Mouse (Mus musculus) lung, embryonic 16.5 days (tissue): Measurements from ENCODE around the gene Naga. TPM values are rescaled to one million over a fixed set of nuclear protein-coding genes. Genes with fewer than 3 reads are reported as not detected.
"Not testable (repeated sequence)": the region's sequence is repeated elsewhere in the genome, so short reads cannot be mapped to it uniquely, and the experiment has no call there.

ENCODE experiments used
- ATAC-seq: fragments of 200-750 bp; cut with Nextera tagmentation; 2 replicates; pipeline ENCODE4 v1.8.0; 2017; ENCODE audit warnings: low read depth, mild to moderate bottlenecking, moderate library complexity
- H3K27ac ChIP-seq: fragments of 300-500 bp; sonication (generic); 2 replicates; pipeline ENCODE4 v1.5.1; 2014; ENCODE audit warnings: mild to moderate bottlenecking, control low read depth, low read length
- H3K27me3 ChIP-seq: fragments of 300-500 bp; sonication (generic); 2 replicates; pipeline ENCODE4 v1.6.1; 2014; ENCODE audit warnings: low read depth, low read length, mixed read lengths; ENCODE audit not compliant: control insufficient read depth, insufficient read depth
- H3K36me3 ChIP-seq: fragments of 300-500 bp; sonication (generic); 2 replicates; pipeline ENCODE4 v1.6.1; 2014; ENCODE audit warnings: low read length; ENCODE audit not compliant: control insufficient read depth, insufficient read depth
- H3K4me1 ChIP-seq: fragments of 300-500 bp; sonication (generic); replicated peaks from 2 replicates; pipeline ENCODE4 v1.6.1; 2014; ENCODE audit warnings: low read length, mixed read lengths; ENCODE audit not compliant: control insufficient read depth, insufficient read depth
- H3K4me2 ChIP-seq: fragments of 300-500 bp; sonication (generic); 2 replicates; pipeline ENCODE4 v1.6.1; 2014; ENCODE audit warnings: low read depth, low read length, control low read depth
- H3K4me3 ChIP-seq: fragments of 300-500 bp; sonication (generic); 2 replicates; pipeline ENCODE4 v1.5.1; 2014; ENCODE audit warnings: mild to moderate bottlenecking, low read length, control low read depth
- H3K9ac ChIP-seq: fragments of 300-500 bp; sonication (generic); 2 replicates; pipeline ENCODE4 v1.6.1; 2014; ENCODE audit warnings: low read length, control low read depth
- H3K9me3 ChIP-seq: fragments of 300-500 bp; sonication (generic); 2 replicates; pipeline ENCODE4 v1.6.1; 2016; ENCODE audit warnings: low read length; ENCODE audit not compliant: control insufficient read depth
- WGBS: fragments of 180-500 bp; shearing (Covaris S2); extraction: QIAGEN DNeasy Blood & Tissue Kit; methylation state at CpG from one replicate; pipeline ENCODE4 v1.1.7; 2014; 5-methylcytosine and 5-hydroxymethylcytosine counted together
- polyA plus RNA-seq: library from polyadenylated mRNA; unstranded; fragments of >200 nt; fragmentation: Nextera tagmentation; extraction: Ambion mirVana; gene quantifications from 2 replicates; pipeline ENCODE4 v1.2.1, GENCODE M21; 2015

Naga gene
- polyA plus RNA-seq, 1 experiment from 2014 or later, result 55.9 TPM

- Histone ChIP-seq H3K4me3 (no peak overlapping the region), H3K27ac (peak overlapping the region; percentile 80), H3K36me3 (no peaks in the 10 kb centered on the region), H3K4me2 (peak overlapping the region; percentile 14; the same call in 1 of the 2 replicates), H3K9me3 (no peaks in the 10 kb centered on the region), H3K9ac (no peak overlapping the region), H3K27me3 (no peaks in the 10 kb centered on the region), H3K4me1 (peaks cover 30% of the 10 kb centered on the region)
- WGBS, result 39% methylated on average over 17 of the region's 17 CpGs
- ATAC-seq, result peak; percentile 50; the same call in 1 of the 2 replicates
Observed at GRCm38 (mm10) chr15:82376393-82377138, 37.8 kb upstream of the Naga start.

GRCm38 (mm10) chr15:82375855-82376254 lies 37.1 kb upstream of the Naga start:
- no peak overlapping the region for H3K4me2 ChIP-seq
- 83% methylated on average over 9 of the region's 9 CpGs for WGBS

GRCm38 (mm10) chr15:82374437-82374836 lies 35.7 kb upstream of the Naga start:
- Histone ChIP-seq H3K36me3 (no peaks in the 10 kb centered on the region), H3K9ac (no peak overlapping the region), H3K4me3 (no peak overlapping the region), H3K27me3 (no peaks in the 10 kb centered on the region), H3K9me3 (no peaks in the 10 kb centered on the region), H3K4me2 (no peak overlapping the region), H3K4me1 (peaks cover 24% of the 10 kb centered on the region), H3K27ac (no peak overlapping the region)
- ATAC-seq, result no peak
- 88% methylated on average over 5 of the region's 5 CpGs for WGBS

More at GRCm38 (mm10) chr15:82375855-82376254, 37.1 kb upstream of the Naga start:
- peaks cover 28% of the 10 kb centered on the region for H3K4me1 ChIP-seq
- no peaks in the 10 kb centered on the region for H3K36me3 ChIP-seq
- H3K27ac ChIP-seq, result peak overlapping the region; percentile 80; the same call in 1 of the 2 replicates
- no peaks in the 10 kb centered on the region for H3K9me3 ChIP-seq
- ATAC-seq, result no peak
- H3K4me3 ChIP-seq, result no peak overlapping the region
- H3K9ac ChIP-seq, result no peak overlapping the region
- no peaks in the 10 kb centered on the region for H3K27me3 ChIP-seq

GRCm38 (mm10) chr15:82372991-82373390 lies 34.3 kb upstream of the Naga start:
- no peak overlapping the region for H3K27ac ChIP-seq
- no peak overlapping the region for H3K4me2 ChIP-seq
- H3K36me3 ChIP-seq, result no peaks in the 10 kb centered on the region
- no peak for ATAC-seq
- H3K9me3 ChIP-seq, result no peaks in the 10 kb centered on the region
- peaks cover 14% of the 10 kb centered on the region for H3K4me1 ChIP-seq
- 81% methylated on average over 5 of the region's 5 CpGs for WGBS
- H3K9ac ChIP-seq, result no peak overlapping the region
- H3K27me3 ChIP-seq, result no peaks in the 10 kb centered on the region
- no peak overlapping the region for H3K4me3 ChIP-seq

GRCm38 (mm10) chr15:82372446-82372845 lies 33.7 kb upstream of the Naga start:
- Histone ChIP-seq H3K4me3 (no peak overlapping the region), H3K9ac (no peak overlapping the region), H3K4me2 (no peak overlapping the region), H3K27ac (no peak overlapping the region), H3K4me1 (peaks cover 8% of the 10 kb centered on the region), H3K36me3 (no peaks in the 10 kb centered on the region), H3K9me3 (no peaks in the 10 kb centered on the region), H3K27me3 (no peaks in the 10 kb centered on the region)
- ATAC-seq, result no peak
- 89% methylated on average over 6 of the region's 6 CpGs for WGBS

GRCm38 (mm10) chr15:82368851-82369250 lies 30.1 kb upstream of the Naga start:
- H3K36me3 ChIP-seq, result no peaks in the 10 kb centered on the region
- H3K9me3 ChIP-seq, result no peaks in the 10 kb centered on the region
- H3K27ac ChIP-seq, result no peak overlapping the region
- H3K4me3 ChIP-seq, result no peak overlapping the region
- H3K4me2 ChIP-seq, result no peak overlapping the region
- 79% methylated on average over 1 of the region's 1 CpGs for WGBS
- H3K9ac ChIP-seq, result no peak overlapping the region
- no peak for ATAC-seq
- H3K4me1 ChIP-seq, result no peaks in the 10 kb centered on the region
- H3K27me3 ChIP-seq, result no peaks in the 10 kb centered on the region

GRCm38 (mm10) chr15:82368146-82368545 lies 29.4 kb upstream of the Naga start:
- 82% methylated on average over 4 of the region's 4 CpGs for whole genome bisulfite sequencing
- Histone ChIP-seq H3K4me1 (no peaks in the 10 kb centered on the region), H3K4me3 (no peak overlapping the region), H3K27me3 (no peaks in the 10 kb centered on the region), H3K9ac (no peak overlapping the region), H3K36me3 (no peaks in the 10 kb centered on the region), H3K27ac (no peak overlapping the region), H3K9me3 (no peaks in the 10 kb centered on the region), H3K4me2 (no peak overlapping the region)
- no peak for ATAC-seq

- not testable (repeated sequence) for H3K36me3 ChIP-seq, H3K27ac ChIP-seq, ATAC-seq, H3K27me3 ChIP-seq, H3K9ac ChIP-seq, H3K4me1 ChIP-seq, H3K4me3 ChIP-seq, H3K9me3 ChIP-seq
- 28% methylated on average over 5 of the region's 9 CpGs for WGBS
- H3K4me2 ChIP-seq, result peak overlapping the region; percentile 32; the same call in 1 of the 2 replicates
Observed at GRCm38 (mm10) chr15:82364561-82364960, 25.8 kb upstream of the Naga start.

GRCm38 (mm10) chr15:82363801-82364200 lies 25.1 kb upstream of the Naga start:
- not testable (repeated sequence) for H3K36me3 ChIP-seq, ATAC-seq, H3K4me2 ChIP-seq, H3K4me1 ChIP-seq, H3K27me3 ChIP-seq, H3K27ac ChIP-seq, H3K9ac ChIP-seq, H3K9me3 ChIP-seq, H3K4me3 ChIP-seq
- 74% methylated on average over 7 of the region's 12 CpGs for WGBS
